Mouse (Mus musculus) heart, embryonic 15.5 days (tissue): ENCODE measurements around the gene Rasal1. TPM values are rescaled to one million over a fixed set of nuclear protein-coding genes. Genes with fewer than 3 reads are reported as not detected.
A peak's percentile ranks its signal among the peaks of the same experiment; 100 is the strongest.

ENCODE experiments used
- ATAC-seq: fragments of 200-750 bp; cut with Nextera tagmentation; replicated peaks from 2 replicates; pipeline ENCODE4 v1.8.0; 2017; ENCODE audit warnings: low read depth, moderate TSS enrichment; ENCODE audit not compliant: insufficient number of reproducible peaks, insufficient read depth, low FRiP score
- H3K27ac ChIP-seq: fragments of 300-500 bp; sonication (generic); 2 replicates; pipeline ENCODE4 v1.5.1; 2015; ENCODE audit warnings: mild to moderate bottlenecking, inconsistent platforms
- H3K27me3 ChIP-seq: fragments of 300-500 bp; sonication (generic); 2 replicates; pipeline ENCODE4 v1.6.1; 2015; ENCODE audit warnings: inconsistent platforms
- H3K36me3 ChIP-seq: fragments of 300-500 bp; sonication (generic); 2 replicates; pipeline ENCODE4 v1.6.1; 2015; ENCODE audit warnings: mild to moderate bottlenecking, inconsistent platforms
- H3K4me1 ChIP-seq: fragments of 300-500 bp; sonication (generic); replicated peaks from 2 replicates; pipeline ENCODE4 v1.6.1; 2015; ENCODE audit warnings: inconsistent platforms
- H3K4me2 ChIP-seq: fragments of 300-500 bp; sonication (generic); 2 replicates; pipeline ENCODE4 v1.6.1; 2015; ENCODE audit warnings: inconsistent platforms, mild to moderate bottlenecking, moderate library complexity
- H3K4me3 ChIP-seq: fragments of 300-500 bp; sonication (generic); 2 replicates; pipeline ENCODE4 v1.5.1; 2015; ENCODE audit warnings: mild to moderate bottlenecking, inconsistent platforms
- H3K9ac ChIP-seq: fragments of 300-500 bp; sonication (generic); 2 replicates; pipeline ENCODE4 v1.6.1; 2015; ENCODE audit warnings: mild to moderate bottlenecking, inconsistent platforms
- H3K9me3 ChIP-seq: fragments of 300-500 bp; sonication (generic); replicated peaks from 2 replicates; pipeline ENCODE4 v1.6.1; 2016; ENCODE audit warnings: inconsistent platforms
- WGBS: fragments of 180-500 bp; shearing (Covaris S2); methylation state at CpG from one replicate; pipeline ENCODE4 v1.1.7; 2015; ENCODE audit warnings: mixed read lengths; 5-methylcytosine and 5-hydroxymethylcytosine counted together
- polyA plus RNA-seq: library from polyadenylated mRNA; unstranded; fragments of >200 nt; fragmentation: Nextera tagmentation; extraction: Ambion mirVana; gene quantifications from 2 replicates; pipeline ENCODE4 v1.2.1, GENCODE M21; 2015

The Rasal1 gene
- polyA plus RNA-seq, 1 experiment from 2014 or later: 0.25 TPM

- H3K27me3 ChIP-seq: peaks cover 21% of the 10 kb centered on the region
- H3K4me3 ChIP-seq: no peak overlapping the region
- H3K27ac ChIP-seq: no peak overlapping the region
- no peaks in the 10 kb centered on the region for H3K9me3 ChIP-seq
- no peaks in the 10 kb centered on the region for H3K36me3 ChIP-seq
- no peak overlapping the region for H3K4me2 ChIP-seq
- no peak overlapping the region for H3K9ac ChIP-seq
- no peak for ATAC-seq
- peaks cover 14% of the 10 kb centered on the region for H3K4me1 ChIP-seq
- WGBS: 48% methylated on average over 14 of the region's 14 CpGs
Observed at GRCm38 (mm10) chr5:120643365-120644085, 5.1 kb upstream of the Rasal1 start.

DNA sequence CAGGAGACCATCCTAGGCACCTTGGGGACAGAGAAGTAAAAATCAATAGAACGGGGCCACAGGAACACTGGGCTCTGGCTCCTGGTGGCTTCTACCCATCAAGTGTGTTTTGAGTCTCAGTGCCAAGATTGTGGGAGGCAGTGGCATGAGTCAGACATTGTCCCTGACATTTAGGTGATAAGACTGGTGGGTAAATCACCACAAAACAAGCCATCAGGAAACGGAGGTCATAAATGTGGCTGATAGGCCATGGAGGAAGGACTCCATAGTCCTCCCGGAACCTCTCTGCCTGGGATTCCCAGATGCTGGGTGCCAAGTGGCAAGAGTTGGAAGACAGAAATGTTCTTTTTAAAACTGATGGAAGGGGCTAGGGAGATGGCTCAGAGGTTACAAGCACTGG, 4.4 kb upstream of the Rasal1 start:
- Histone ChIP-seq H3K4me1 (peaks cover 21% of the 10 kb centered on the region), H3K9me3 (no peaks in the 10 kb centered on the region), H3K36me3 (no peaks in the 10 kb centered on the region), H3K27me3 (peaks cover 28% of the 10 kb centered on the region), H3K4me2 (no peak overlapping the region), H3K27ac (no peak overlapping the region), H3K4me3 (no peak overlapping the region), H3K9ac (no peak overlapping the region)
- 54% methylated on average over 3 of the region's 3 CpGs for WGBS
- ATAC-seq: no peak

- Histone ChIP-seq H3K9me3 (no peaks in the 10 kb centered on the region), H3K4me3 (no peak overlapping the region), H3K27me3 (peaks cover 45% of the 10 kb centered on the region), H3K4me1 (peaks cover 24% of the 10 kb centered on the region), H3K9ac (no peak overlapping the region), H3K36me3 (no peaks in the 10 kb centered on the region), H3K27ac (no peak overlapping the region), H3K4me2 (no peak overlapping the region)
- 47% methylated on average over 6 of the region's 6 CpGs for WGBS
- no peak for ATAC-seq
Observed at GRCm38 (mm10) chr5:120645851-120646250, 2.8 kb upstream of the Rasal1 start.

DNA sequence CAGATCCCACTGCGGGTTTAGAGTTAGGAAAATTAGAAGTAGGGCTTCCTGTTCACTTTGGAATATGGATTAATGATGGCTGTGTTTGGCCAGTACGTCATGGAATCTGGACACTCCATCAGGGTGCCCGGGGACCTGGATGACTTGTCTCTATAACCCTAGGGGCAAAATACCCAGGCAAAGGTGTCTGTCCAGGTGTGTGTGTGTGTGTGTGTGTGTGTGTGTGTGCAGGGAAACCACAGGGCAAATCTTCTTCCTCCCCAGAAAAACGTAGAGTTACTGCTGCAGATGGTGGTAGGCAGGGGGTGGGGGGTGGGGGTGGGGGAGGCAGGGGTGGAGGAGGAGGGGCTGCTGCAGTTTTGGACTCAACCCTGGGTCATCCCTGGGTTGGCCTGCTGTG, 1.3 kb upstream of the Rasal1 start:
- H3K9ac ChIP-seq: no peak overlapping the region
- peaks cover 24% of the 10 kb centered on the region for H3K4me1 ChIP-seq
- no peak overlapping the region for H3K27ac ChIP-seq
- H3K4me3 ChIP-seq: no peak overlapping the region
- H3K36me3 ChIP-seq: no peaks in the 10 kb centered on the region
- peaks cover 56% of the 10 kb centered on the region for H3K27me3 ChIP-seq
- H3K4me2 ChIP-seq: no peak overlapping the region
- H3K9me3 ChIP-seq: no peaks in the 10 kb centered on the region
- WGBS: 61% methylated on average over 4 of the region's 4 CpGs
- no peak for ATAC-seq

DNA sequence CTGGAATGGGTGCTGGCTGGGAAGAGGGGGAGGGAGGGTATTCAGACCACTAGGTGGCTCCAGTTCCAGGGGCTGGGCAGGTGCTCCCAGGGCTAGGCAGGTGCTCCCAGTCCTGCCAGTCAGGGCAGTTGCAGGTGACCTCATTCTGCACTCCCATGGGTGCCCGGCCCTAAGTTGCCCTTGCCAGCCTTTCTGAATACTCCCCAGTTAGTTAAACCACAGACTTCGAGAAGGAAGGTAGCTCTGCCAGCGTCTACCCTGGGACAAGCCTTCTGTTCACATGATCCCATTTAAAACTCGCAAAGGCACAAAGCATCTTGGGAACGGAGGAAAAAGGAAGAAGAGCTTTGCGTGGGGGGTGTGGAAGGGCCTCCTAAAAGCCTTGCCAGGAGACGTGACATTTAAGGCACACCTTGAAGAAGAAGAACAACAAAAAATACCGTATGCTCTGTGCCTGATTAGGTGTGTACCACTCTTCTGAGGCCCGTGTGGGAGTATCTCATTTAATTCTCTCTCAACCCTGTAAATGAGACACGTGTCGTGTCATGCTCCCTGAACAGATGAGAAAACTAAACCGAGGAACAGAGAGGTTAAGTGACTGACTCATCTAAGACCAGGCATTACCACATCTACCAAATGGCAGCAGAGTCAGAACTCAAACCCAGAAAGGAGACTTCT, 659 bp upstream of the Rasal1 start:
- Histone ChIP-seq H3K9me3 (no peaks in the 10 kb centered on the region), H3K27ac (no peak overlapping the region), H3K9ac (no peak overlapping the region), H3K36me3 (no peaks in the 10 kb centered on the region), H3K4me1 (peaks cover 24% of the 10 kb centered on the region), H3K4me2 (peak overlapping the region; percentile 68), H3K27me3 (peaks cover 58% of the 10 kb centered on the region), H3K4me3 (peak overlapping the region; percentile 40)
- 25% methylated on average over 12 of the region's 12 CpGs for WGBS
- no peak for ATAC-seq

- no peak for ATAC-seq
- no peak overlapping the region for H3K27ac ChIP-seq
- H3K36me3 ChIP-seq: no peaks in the 10 kb centered on the region
- peak overlapping the region; percentile 40 for H3K4me3 ChIP-seq
- peak overlapping the region; percentile 68 for H3K4me2 ChIP-seq
- peaks cover 63% of the 10 kb centered on the region for H3K27me3 ChIP-seq
- peaks cover 17% of the 10 kb centered on the region for H3K4me1 ChIP-seq
- H3K9ac ChIP-seq: no peak overlapping the region; the same call in 1 of the 2 replicates
- no peaks in the 10 kb centered on the region for H3K9me3 ChIP-seq
- 3% methylated on average over 21 of the region's 21 CpGs for WGBS
Observed at GRCm38 (mm10) chr5:120649374-120649933, 842 bp downstream of the Rasal1 start.

DNA sequence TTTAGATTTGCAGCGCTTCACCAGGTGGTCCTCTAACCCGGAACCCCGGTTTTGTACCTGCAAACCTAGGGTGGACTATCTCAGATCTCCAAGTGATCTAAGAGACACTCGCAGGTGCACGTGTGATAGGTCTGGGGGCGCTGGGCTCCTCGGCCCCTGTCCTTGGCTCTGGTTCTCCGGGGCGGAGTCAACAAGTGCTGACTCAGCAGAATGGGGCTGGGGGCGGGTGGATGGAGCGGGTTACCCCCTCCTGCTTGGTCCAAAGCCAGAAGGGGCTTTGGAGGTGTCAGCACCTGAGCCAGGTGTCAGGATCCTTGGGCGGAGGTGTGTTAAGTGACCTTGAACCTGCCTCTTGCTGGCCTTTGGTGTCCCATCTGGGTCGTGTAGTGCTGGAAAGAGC, 1.3 kb downstream of the Rasal1 start:
- Histone ChIP-seq H3K27me3 (peaks cover 65% of the 10 kb centered on the region), H3K27ac (no peak overlapping the region), H3K4me1 (peaks cover 17% of the 10 kb centered on the region), H3K36me3 (no peaks in the 10 kb centered on the region), H3K9ac (no peak overlapping the region), H3K4me2 (no peak overlapping the region), H3K4me3 (peak overlapping the region; percentile 40; the same call in 1 of the 2 replicates), H3K9me3 (no peaks in the 10 kb centered on the region)
- ATAC-seq: no peak
- 24% methylated on average over 13 of the region's 13 CpGs for WGBS

DNA sequence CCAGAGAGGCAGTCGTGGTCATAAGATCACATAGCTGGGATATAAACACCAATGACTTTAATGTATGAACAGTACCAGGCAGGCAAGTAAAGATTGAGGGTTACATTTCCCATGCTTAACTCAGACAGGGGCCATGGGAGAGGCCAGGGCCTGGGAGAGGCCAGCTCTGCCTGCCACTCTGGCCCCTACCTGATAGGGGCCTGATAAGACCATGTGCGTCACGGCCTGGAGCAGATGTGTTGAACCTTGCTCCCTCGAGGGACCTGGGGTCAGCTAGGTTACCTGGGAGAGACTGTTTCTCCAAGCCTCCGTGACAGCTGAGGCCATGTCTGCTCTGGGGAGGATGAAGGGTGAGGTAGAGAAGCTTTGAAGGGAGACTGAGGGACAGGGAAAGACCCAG, 2.6 kb downstream of the Rasal1 start:
- H3K27me3 ChIP-seq: peaks cover 66% of the 10 kb centered on the region
- peaks cover 17% of the 10 kb centered on the region for H3K4me1 ChIP-seq
- no peaks in the 10 kb centered on the region for H3K36me3 ChIP-seq
- no peak overlapping the region for H3K27ac ChIP-seq
- ATAC-seq: no peak
- 35% methylated on average over 5 of the region's 5 CpGs for WGBS
- H3K4me3 ChIP-seq: no peak overlapping the region
- no peak overlapping the region for H3K4me2 ChIP-seq
- H3K9me3 ChIP-seq: no peaks in the 10 kb centered on the region
- no peak overlapping the region for H3K9ac ChIP-seq

DNA sequence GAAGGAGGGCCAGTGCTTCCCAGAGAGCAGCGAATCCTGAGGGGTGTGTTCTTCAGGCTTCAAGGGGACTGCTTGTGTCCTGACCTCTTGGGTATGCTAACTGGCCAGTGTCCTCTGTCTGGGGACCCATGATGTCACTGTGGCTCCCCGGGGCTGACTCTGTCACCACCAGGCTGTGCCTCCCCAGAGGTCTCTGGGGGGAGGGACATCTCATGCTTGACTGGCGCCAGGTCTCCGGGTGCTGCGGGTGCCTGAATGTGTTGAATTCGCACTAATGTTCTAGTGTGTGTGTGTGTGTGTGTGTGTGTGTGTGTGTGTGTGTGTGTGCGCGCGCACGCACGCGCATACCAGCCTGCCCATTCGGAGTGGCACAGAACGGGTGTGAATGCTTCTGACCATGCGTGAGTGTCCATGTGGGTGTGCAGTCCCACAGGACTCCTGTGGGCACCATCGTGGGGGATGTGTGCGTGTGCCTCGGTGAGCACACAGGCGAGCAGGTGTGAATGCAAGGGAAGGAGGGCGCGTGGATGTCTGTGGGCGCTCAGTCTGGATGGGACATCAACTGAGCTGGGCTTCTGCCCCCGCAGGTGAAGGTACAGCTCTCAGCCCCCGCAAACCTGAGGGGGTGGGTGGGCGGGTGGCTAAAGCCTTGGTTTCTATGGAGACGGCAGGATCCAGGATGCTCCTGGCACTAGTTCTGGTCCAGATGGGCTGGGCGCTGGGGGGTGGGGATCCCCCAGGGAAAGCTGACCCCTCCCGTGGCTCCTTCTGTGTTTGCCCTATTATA, 4.5 kb downstream of the Rasal1 start:
- WGBS: 78% methylated on average over 27 of the region's 28 CpGs
- no peak overlapping the region for H3K4me2 ChIP-seq
- ATAC-seq: no peak
- H3K4me3 ChIP-seq: no peak overlapping the region
- H3K9me3 ChIP-seq: no peaks in the 10 kb centered on the region
- H3K27ac ChIP-seq: no peak overlapping the region
- H3K27me3 ChIP-seq: peaks cover 53% of the 10 kb centered on the region
- no peak overlapping the region for H3K9ac ChIP-seq
- H3K36me3 ChIP-seq: no peaks in the 10 kb centered on the region
- H3K4me1 ChIP-seq: peaks cover 15% of the 10 kb centered on the region

- H3K27ac ChIP-seq: no peak overlapping the region
Observed at GRCm38 (mm10) chr5:120653873-120654272, 5.3 kb downstream of the Rasal1 start.

GRCm38 (mm10) chr5:120656281-120656751, 7.7 kb downstream of the Rasal1 start:
- H3K4me1 ChIP-seq: no peaks in the 10 kb centered on the region
- no peak overlapping the region for H3K9ac ChIP-seq
- 77% methylated on average over 12 of the region's 12 CpGs for WGBS
- H3K36me3 ChIP-seq: no peaks in the 10 kb centered on the region
- H3K9me3 ChIP-seq: no peaks in the 10 kb centered on the region
- no peak overlapping the region for H3K27ac ChIP-seq
- no peak overlapping the region for H3K4me3 ChIP-seq
- ATAC-seq: no peak
- peaks cover 29% of the 10 kb centered on the region for H3K27me3 ChIP-seq
- H3K4me2 ChIP-seq: no peak overlapping the region

More at GRCm38 (mm10) chr5:120653873-120654272, 5.3 kb downstream of the Rasal1 start:
- ATAC-seq: no peak
- H3K9me3 ChIP-seq: no peaks in the 10 kb centered on the region
- peaks cover 46% of the 10 kb centered on the region for H3K27me3 ChIP-seq
- no peak overlapping the region for H3K4me3 ChIP-seq
- H3K4me1 ChIP-seq: peaks cover 7% of the 10 kb centered on the region
- no peak overlapping the region for H3K4me2 ChIP-seq
- 92% methylated on average over 2 of the region's 2 CpGs for WGBS
- no peaks in the 10 kb centered on the region for H3K36me3 ChIP-seq
- no peak overlapping the region for H3K9ac ChIP-seq
